Mouse (Mus musculus): ENCODE results near the gene Cptp. TPM values are rescaled to one million over a fixed set of nuclear protein-coding genes. Genes with fewer than 3 reads are reported as not detected.

Gene Cptp
- polyA plus RNA-seq, 1 experiment from 2014 or later = 28.0 TPM

GRCm38 (mm10) chr4:155840076-155841002 lies 28.9 kb downstream of the Cptp start:
- ATAC-seq (ENCODE audit: low FRiP score) = 0 out of 2 replicates have a peak, but pooled peaks have one; percentile 1
- Histone ChIP-seq H3K9me3 (replicated peaks) (no peaks in the 10 kb centered on the region), H3K27me3 (replicated peaks) (peaks cover 13% of the 10 kb centered on the region), H3K36me3 (no peaks in the 10 kb centered on the region), H3K9ac (replicated peaks) (peak overlapping the region; percentile 33), H3K4me1 (peaks cover 18% of the 10 kb centered on the region), H3K4me2 (peak overlapping the region; percentile 63), H3K4me3 (replicated peaks) (peak overlapping the region; percentile 36), H3K27ac (replicated peaks) (peak overlapping the region; percentile 58)
- 10% methylated on average over 8 of the region's 8 CpGs for WGBS

- Histone ChIP-seq H3K9me3 (replicated peaks) (no peaks in the 10 kb centered on the region), H3K4me2 (peak within 1 kb of the TSS; percentile 63), H3K27me3 (replicated peaks) (peaks cover 13% of the 10 kb centered on the region), H3K27ac (replicated peaks) (peak within 1 kb of the TSS; percentile 58), H3K9ac (replicated peaks) (peak within 1 kb of the TSS; percentile 33; the same call in 1 of the 2 replicates), H3K36me3 (no peaks in the 10 kb centered on the region), H3K4me1 (peaks cover 18% of the 10 kb centered on the region), H3K4me3 (replicated peaks) (peak within 1 kb of the TSS; percentile 36)
- WGBS = 5% methylated on average over 16 of the region's 16 CpGs
- ATAC-seq (ENCODE audit: low FRiP score) = peak; percentile 50; the same call in 1 of the 2 replicates
Measured at GRCm38 (mm10) chr4:155839483-155839910, 29.7 kb downstream of the Cptp start, which contains the start of gene Mxra8. TSS of gene Mxra8 (plus strand) at chr4:155839680.

- H3K4me1 ChIP-seq = peaks cover 27% of the 10 kb centered on the region
- peak overlapping the region; percentile 48 for H3K27ac ChIP-seq (replicated peaks)
- no peak overlapping the region for H3K4me3 ChIP-seq (replicated peaks)
- 59% methylated on average over 8 of the region's 8 CpGs for WGBS
- H3K36me3 ChIP-seq = no peaks in the 10 kb centered on the region; the same call in 1 of the 2 replicates
- ATAC-seq (ENCODE audit: low FRiP score) = no peak
- H3K9me3 ChIP-seq (replicated peaks) = no peaks in the 10 kb centered on the region
- H3K4me2 ChIP-seq = no peak overlapping the region; the same call in 1 of the 2 replicates
- H3K9ac ChIP-seq (replicated peaks) = no peak overlapping the region
- H3K27me3 ChIP-seq (replicated peaks) = peaks cover 13% of the 10 kb centered on the region
Measured at GRCm38 (mm10) chr4:155838187-155839153, 30.8 kb downstream of the Cptp start.

GRCm38 (mm10) chr4:155837404-155838010 lies 31.7 kb downstream of the Cptp start:
- 84% methylated on average over 11 of the region's 11 CpGs for WGBS
- no peak overlapping the region for H3K27ac ChIP-seq (replicated peaks)

GRCm38 (mm10) chr4:155833836-155834235 lies 35.4 kb downstream of the Cptp start:
- no peaks in the 10 kb centered on the region for H3K9me3 ChIP-seq (replicated peaks)
- WGBS = 37% methylated on average over 2 of the region's 2 CpGs
- H3K9ac ChIP-seq (replicated peaks) = no peak overlapping the region
- H3K36me3 ChIP-seq = peaks cover 3% of the 10 kb centered on the region; the same call in 1 of the 2 replicates
- no peak for ATAC-seq (ENCODE audit: low FRiP score)
- H3K4me3 ChIP-seq (replicated peaks) = no peak overlapping the region
- peaks cover 30% of the 10 kb centered on the region for H3K4me1 ChIP-seq
- peak overlapping the region; percentile 13; the same call in 1 of the 2 replicates for H3K4me2 ChIP-seq
- H3K27me3 ChIP-seq (replicated peaks) = no peaks in the 10 kb centered on the region
- H3K27ac ChIP-seq (replicated peaks) = peak overlapping the region; percentile 67

More at GRCm38 (mm10) chr4:155837404-155838010, 31.7 kb downstream of the Cptp start:
- peaks cover 13% of the 10 kb centered on the region for H3K27me3 ChIP-seq (replicated peaks)
- no peak overlapping the region for H3K4me3 ChIP-seq (replicated peaks)
- ATAC-seq (ENCODE audit: low FRiP score) = no peak
- H3K9me3 ChIP-seq (replicated peaks) = no peaks in the 10 kb centered on the region
- H3K36me3 ChIP-seq = peaks cover 3% of the 10 kb centered on the region; the same call in 1 of the 2 replicates
- H3K9ac ChIP-seq (replicated peaks) = no peak overlapping the region
- peaks cover 37% of the 10 kb centered on the region for H3K4me1 ChIP-seq
- no peak overlapping the region for H3K4me2 ChIP-seq

GRCm38 (mm10) chr4:155833234-155833633 lies 36.0 kb downstream of the Cptp start:
- no peaks in the 10 kb centered on the region for H3K27me3 ChIP-seq (replicated peaks)
- peaks cover 3% of the 10 kb centered on the region; the same call in 1 of the 2 replicates for H3K36me3 ChIP-seq
- no peaks in the 10 kb centered on the region for H3K9me3 ChIP-seq (replicated peaks)
- peak overlapping the region; percentile 94; the same call in 1 of the 2 replicates for H3K9ac ChIP-seq (replicated peaks)
- H3K27ac ChIP-seq (replicated peaks) = no peak overlapping the region
- no peak overlapping the region for H3K4me2 ChIP-seq
- no peak for ATAC-seq (ENCODE audit: low FRiP score)
- 92% methylated on average over 4 of the region's 4 CpGs for WGBS
- peaks cover 30% of the 10 kb centered on the region for H3K4me1 ChIP-seq
- H3K4me3 ChIP-seq (replicated peaks) = no peak overlapping the region

GRCm38 (mm10) chr4:155832321-155832720 lies 36.9 kb downstream of the Cptp start:
- Histone ChIP-seq H3K36me3 (peaks cover 9% of the 10 kb centered on the region), H3K27me3 (replicated peaks) (no peaks in the 10 kb centered on the region), H3K9me3 (replicated peaks) (no peaks in the 10 kb centered on the region), H3K4me3 (replicated peaks) (peak overlapping the region; percentile 85), H3K4me2 (peak overlapping the region; percentile 96), H3K4me1 (peaks cover 30% of the 10 kb centered on the region), H3K9ac (replicated peaks) (peak overlapping the region; percentile 94), H3K27ac (replicated peaks) (peak overlapping the region; percentile 90; the same call in 1 of the 2 replicates)
- 54% methylated on average over 10 of the region's 10 CpGs for WGBS
- no peak for ATAC-seq (ENCODE audit: low FRiP score)

GRCm38 (mm10) chr4:155831831-155832230 lies 37.4 kb downstream of the Cptp start:
- Histone ChIP-seq H3K9ac (replicated peaks) (peak overlapping the region; percentile 94), H3K4me3 (replicated peaks) (peak overlapping the region; percentile 85), H3K4me1 (peaks cover 30% of the 10 kb centered on the region), H3K27me3 (replicated peaks) (no peaks in the 10 kb centered on the region), H3K9me3 (replicated peaks) (no peaks in the 10 kb centered on the region), H3K36me3 (peaks cover 13% of the 10 kb centered on the region), H3K4me2 (peak overlapping the region; percentile 96), H3K27ac (replicated peaks) (peak overlapping the region; percentile 90)
- WGBS = 1% methylated on average over 25 of the region's 25 CpGs
- ATAC-seq (ENCODE audit: low FRiP score) = peak; percentile 21

- peak within 1 kb of the TSS; percentile 96 for H3K4me2 ChIP-seq
- peaks cover 19% of the 10 kb centered on the region for H3K36me3 ChIP-seq
- H3K9me3 ChIP-seq (replicated peaks) = no peaks in the 10 kb centered on the region
- H3K27me3 ChIP-seq (replicated peaks) = no peaks in the 10 kb centered on the region
- H3K4me1 ChIP-seq = peaks cover 30% of the 10 kb centered on the region
- under 1% methylated on average over 49 of the region's 49 CpGs for WGBS
- H3K9ac ChIP-seq (replicated peaks) = peak within 1 kb of the TSS; percentile 94
- peak; percentile 95 for ATAC-seq (ENCODE audit: low FRiP score)
- H3K4me3 ChIP-seq (replicated peaks) = peak within 1 kb of the TSS; percentile 85
- peak within 1 kb of the TSS; percentile 90 for H3K27ac ChIP-seq (replicated peaks)
Measured at GRCm38 (mm10) chr4:155831205-155831766, 38.0 kb downstream of the Cptp start, which contains the start of gene Aurkaip1. TSS of gene Aurkaip1 (plus strand) at chr4:155831272.

- Histone ChIP-seq H3K27ac (replicated peaks) (peak overlapping the region; percentile 90), H3K4me2 (peak overlapping the region; percentile 96), H3K4me1 (peaks cover 30% of the 10 kb centered on the region), H3K9ac (replicated peaks) (no peak overlapping the region), H3K9me3 (replicated peaks) (no peaks in the 10 kb centered on the region), H3K27me3 (replicated peaks) (no peaks in the 10 kb centered on the region), H3K36me3 (peaks cover 21% of the 10 kb centered on the region), H3K4me3 (replicated peaks) (peak overlapping the region; percentile 85)
- WGBS = 59% methylated on average over 8 of the region's 8 CpGs
- no peak for ATAC-seq (ENCODE audit: low FRiP score)
Measured at GRCm38 (mm10) chr4:155830596-155830995, 38.6 kb downstream of the Cptp start.

Data from neural tube, embryonic 15.5 days (tissue).